Mouse (Mus musculus) E14TG2a.4 (cell line): Measurements from ENCODE around the gene Gfod2.

Source experiments
- CTCF ChIP-seq: conservative IDR thresholded peaks from 2 replicates; pipeline ENCODE4 v1.5.1; 2014; ENCODE audit warnings: low read length
- NANOG ChIP-seq: IDR thresholded peaks from 2 replicates; pipeline ENCODE4 v1.6.1; 2014; ENCODE audit warnings: borderline replicate concordance, low read length, mixed read lengths
- POU5F1 ChIP-seq: IDR thresholded peaks from 2 replicates; pipeline ENCODE4 v1.6.1; 2014; ENCODE audit warnings: low read length, borderline replicate concordance

- TF ChIP-seq CTCF (no peak), POU5F1 (no peak), NANOG (no peak)
These were observed 73.1 kb downstream of the Gfod2 start for GRCm38 (mm10) chr8:105685325-105685724.
